Mouse (Mus musculus): ENCODE results near the gene Apob. TPM values are rescaled to one million over a fixed set of nuclear protein-coding genes. Genes with fewer than 3 reads are reported as not detected.

The Apob gene
- polyA plus RNA-seq, 1 experiment from 2014 or later: 132 TPM

DNA sequence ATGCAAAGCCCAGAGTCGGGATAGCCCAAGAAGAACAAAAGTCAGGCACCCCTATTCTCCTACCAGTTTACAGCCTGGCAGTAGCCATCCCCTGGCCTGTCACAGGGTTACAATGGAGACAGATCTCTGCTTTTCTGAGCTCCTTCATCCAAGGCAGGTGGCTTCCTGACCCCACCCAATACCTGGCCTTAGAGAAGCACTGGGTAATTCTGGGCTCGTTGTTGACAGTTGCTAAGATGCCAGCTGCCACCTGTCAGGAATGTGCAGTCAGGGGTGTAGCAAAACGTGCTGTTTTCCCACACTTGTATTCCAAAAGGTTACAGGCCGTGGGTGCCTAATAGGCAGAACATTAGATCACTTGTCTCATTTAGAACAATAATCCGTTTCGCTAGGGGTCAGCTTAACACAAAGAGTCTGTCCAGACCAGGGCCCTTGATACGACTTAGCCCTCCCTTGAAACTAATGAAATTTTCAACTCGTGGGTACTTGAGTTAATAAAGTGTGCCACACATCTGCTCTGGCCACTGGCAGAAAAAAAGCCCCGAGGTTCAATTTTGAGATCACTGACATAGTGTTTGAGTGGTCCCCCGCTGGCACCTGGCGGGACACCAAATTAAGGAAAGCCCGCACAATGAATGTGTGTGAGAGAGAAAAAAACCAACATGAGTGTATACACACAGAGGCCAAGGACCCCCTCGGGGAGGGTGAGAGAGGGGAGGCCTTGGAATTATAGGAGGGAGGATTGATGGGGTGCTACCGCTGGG is 54.3 kb downstream of the Apob start:
- no peaks in the 10 kb centered on the region for H3K9me3 ChIP-seq (ENCODE audit: control insufficient read depth)
- H3K4me3 ChIP-seq (ENCODE audit: low read depth, low read length): no peak overlapping the region
- no peak for ATAC-seq
- H3K27me3 ChIP-seq (replicated peaks; ENCODE audit: control insufficient read depth, insufficient read depth, low read length): no peaks in the 10 kb centered on the region
- H3K9ac ChIP-seq (ENCODE audit: low read depth, low read length): no peak overlapping the region
- WGBS: 66% methylated on average over 14 of the region's 14 CpGs
- no peaks in the 10 kb centered on the region for H3K4me1 ChIP-seq (replicated peaks; ENCODE audit: control insufficient read depth, insufficient read depth, low read length)
- no peaks in the 10 kb centered on the region for H3K36me3 ChIP-seq (ENCODE audit: control insufficient read depth, insufficient read depth)
- H3K27ac ChIP-seq (ENCODE audit: low read depth, low read length): no peak overlapping the region
- no peak for TF ChIP-seq CTCF (IDR thresholded peaks at IDR 0.05; ENCODE audit: low read depth)
- no peak overlapping the region for H3K4me2 ChIP-seq (replicated peaks; ENCODE audit: low read depth)

DNA sequence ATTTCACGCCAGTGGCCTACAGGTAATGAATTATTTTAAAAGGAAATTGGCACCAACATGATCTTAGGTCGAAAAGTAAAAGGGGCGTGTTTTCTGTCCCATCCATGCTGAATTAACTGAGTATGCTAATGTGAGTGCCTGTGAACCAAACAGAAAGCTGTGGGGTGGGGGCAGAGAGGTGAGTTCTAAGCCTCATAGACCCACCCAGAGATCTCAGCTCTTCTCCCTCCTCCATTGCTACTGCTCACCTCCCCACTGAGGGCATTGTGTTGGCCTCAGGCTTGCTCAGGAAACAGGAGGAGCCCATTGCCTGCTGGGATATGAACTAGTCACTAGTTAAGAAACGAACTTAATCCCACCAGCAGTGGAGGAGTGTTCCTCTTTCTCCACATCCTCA is 54.9 kb downstream of the Apob start:
- H3K27me3 ChIP-seq (replicated peaks; ENCODE audit: control insufficient read depth, insufficient read depth, low read length): no peaks in the 10 kb centered on the region
- no peaks in the 10 kb centered on the region for H3K9me3 ChIP-seq (ENCODE audit: control insufficient read depth)
- no peak for ATAC-seq
- no peaks in the 10 kb centered on the region for H3K36me3 ChIP-seq (ENCODE audit: control insufficient read depth, insufficient read depth)
- H3K27ac ChIP-seq (ENCODE audit: low read depth, low read length): no peak overlapping the region
- no peak for TF ChIP-seq CTCF (IDR thresholded peaks at IDR 0.05; ENCODE audit: low read depth)
- WGBS: 62% methylated on average over 4 of the region's 4 CpGs
- no peaks in the 10 kb centered on the region for H3K4me1 ChIP-seq (replicated peaks; ENCODE audit: control insufficient read depth, insufficient read depth, low read length)
- no peak overlapping the region for H3K9ac ChIP-seq (ENCODE audit: low read depth, low read length)
- no peak overlapping the region for H3K4me3 ChIP-seq (ENCODE audit: low read depth, low read length)
- H3K4me2 ChIP-seq (replicated peaks; ENCODE audit: low read depth): no peak overlapping the region

DNA sequence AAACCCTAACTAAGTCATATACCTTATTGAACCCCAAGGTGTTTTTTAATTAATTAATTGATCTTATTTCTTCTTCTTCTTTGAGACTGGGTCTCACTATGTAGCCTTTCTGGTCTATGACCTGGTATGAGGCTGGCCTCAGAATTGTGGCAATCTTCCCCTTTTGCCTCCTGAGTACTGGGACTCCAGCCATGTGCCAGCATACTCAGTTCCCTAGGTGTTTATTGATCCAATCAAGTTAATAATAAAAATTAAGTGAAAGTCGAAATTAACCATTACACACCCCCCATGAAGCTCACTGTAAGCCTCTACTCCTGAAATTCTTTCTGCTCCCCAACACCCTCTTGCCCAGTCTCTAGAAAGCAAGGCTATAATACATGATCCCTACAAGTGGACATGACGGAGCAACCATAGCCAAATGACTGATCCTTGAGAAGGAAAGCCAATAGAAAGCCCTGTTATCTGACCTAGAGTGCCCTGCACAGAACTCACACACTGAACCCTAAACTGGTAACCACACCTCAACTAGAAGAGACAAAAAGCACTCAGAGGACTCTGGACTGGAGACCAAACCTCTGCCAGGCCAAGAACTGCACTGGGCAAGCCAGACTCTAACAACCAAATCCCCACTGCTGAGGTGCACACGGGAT is 60.8 kb downstream of the Apob start:
- Histone ChIP-seq H3K9me3 (ENCODE audit: control insufficient read depth) (no peaks in the 10 kb centered on the region), H3K4me1 (replicated peaks; ENCODE audit: control insufficient read depth, insufficient read depth, low read length) (no peaks in the 10 kb centered on the region), H3K27ac (ENCODE audit: low read depth, low read length) (no peak overlapping the region), H3K36me3 (ENCODE audit: control insufficient read depth, insufficient read depth) (no peaks in the 10 kb centered on the region), H3K4me2 (replicated peaks; ENCODE audit: low read depth) (no peak overlapping the region), H3K9ac (ENCODE audit: low read depth, low read length) (no peak overlapping the region), H3K27me3 (replicated peaks; ENCODE audit: control insufficient read depth, insufficient read depth, low read length) (no peaks in the 10 kb centered on the region), H3K4me3 (ENCODE audit: low read depth, low read length) (no peak overlapping the region)
- ATAC-seq: no peak
- TF ChIP-seq CTCF (IDR thresholded peaks at IDR 0.05; ENCODE audit: low read depth): no peak
- WGBS: 85% methylated on average over 3 of the region's 3 CpGs

GRCm38 (mm10) chr12:8042626-8043394 is 65.4 kb downstream of the Apob start:
- 63% methylated on average over 7 of the region's 7 CpGs for WGBS
- no peak for TF ChIP-seq CTCF (IDR thresholded peaks at IDR 0.05; ENCODE audit: low read depth)
- Histone ChIP-seq H3K36me3 (ENCODE audit: control insufficient read depth, insufficient read depth) (no peaks in the 10 kb centered on the region), H3K4me1 (replicated peaks; ENCODE audit: control insufficient read depth, insufficient read depth, low read length) (no peaks in the 10 kb centered on the region), H3K9me3 (ENCODE audit: control insufficient read depth) (no peaks in the 10 kb centered on the region), H3K27me3 (replicated peaks; ENCODE audit: control insufficient read depth, insufficient read depth, low read length) (no peaks in the 10 kb centered on the region), H3K4me3 (ENCODE audit: low read depth, low read length) (no peak overlapping the region), H3K27ac (ENCODE audit: low read depth, low read length) (no peak overlapping the region), H3K9ac (ENCODE audit: low read depth, low read length) (no peak overlapping the region), H3K4me2 (replicated peaks; ENCODE audit: low read depth) (no peak overlapping the region)
- ATAC-seq: no peak

GRCm38 (mm10) chr12:8047046-8047445 is 69.6 kb downstream of the Apob start:
- WGBS: 88% methylated on average over 2 of the region's 2 CpGs
- H3K36me3 ChIP-seq (ENCODE audit: control insufficient read depth, insufficient read depth): no peaks in the 10 kb centered on the region
- no peaks in the 10 kb centered on the region for H3K9me3 ChIP-seq (ENCODE audit: control insufficient read depth)
- H3K9ac ChIP-seq (ENCODE audit: low read depth, low read length): no peak overlapping the region
- no peak overlapping the region for H3K4me3 ChIP-seq (ENCODE audit: low read depth, low read length)
- no peak overlapping the region for H3K27ac ChIP-seq (ENCODE audit: low read depth, low read length)
- ATAC-seq: no peak
- H3K27me3 ChIP-seq (replicated peaks; ENCODE audit: control insufficient read depth, insufficient read depth, low read length): no peaks in the 10 kb centered on the region
- TF ChIP-seq CTCF (IDR thresholded peaks at IDR 0.05; ENCODE audit: low read depth): no peak
- no peaks in the 10 kb centered on the region for H3K4me1 ChIP-seq (replicated peaks; ENCODE audit: control insufficient read depth, insufficient read depth, low read length)
- no peak overlapping the region for H3K4me2 ChIP-seq (replicated peaks; ENCODE audit: low read depth)

GRCm38 (mm10) chr12:8047789-8048309 is 70.4 kb downstream of the Apob start:
- Histone ChIP-seq H3K4me2 (replicated peaks; ENCODE audit: low read depth) (no peak overlapping the region), H3K4me3 (ENCODE audit: low read depth, low read length) (no peak overlapping the region), H3K36me3 (ENCODE audit: control insufficient read depth, insufficient read depth) (no peaks in the 10 kb centered on the region), H3K9me3 (ENCODE audit: control insufficient read depth) (no peaks in the 10 kb centered on the region), H3K27me3 (replicated peaks; ENCODE audit: control insufficient read depth, insufficient read depth, low read length) (no peaks in the 10 kb centered on the region), H3K9ac (ENCODE audit: low read depth, low read length) (no peak overlapping the region), H3K27ac (ENCODE audit: low read depth, low read length) (no peak overlapping the region), H3K4me1 (replicated peaks; ENCODE audit: control insufficient read depth, insufficient read depth, low read length) (no peaks in the 10 kb centered on the region)
- no peak for TF ChIP-seq CTCF (IDR thresholded peaks at IDR 0.05; ENCODE audit: low read depth)
- 60% methylated on average over 1 of the region's 1 CpGs for WGBS
- no peak for ATAC-seq

All from intestine, postnatal 0 days (tissue).